Mouse (Mus musculus) bone marrow, adult 2 months (tissue): Measurements from ENCODE around the gene Pbld1.

Source experiments
- CTCF ChIP-seq: fragments of 200-500 bp; IDR thresholded peaks from 2 replicates; pipeline ENCODE4 v1.5.1; 2011; ENCODE audit warnings: low read length, control low read depth; ENCODE audit not compliant: control insufficient read depth, insufficient read depth
- POLR2A ChIP-seq: fragments of 200-500 bp; IDR thresholded peaks from 2 replicates; pipeline ENCODE4 v1.6.1; 2011; ENCODE audit warnings: low read depth, mild to moderate bottlenecking, control low read depth, low read length, borderline replicate concordance; ENCODE audit not compliant: control insufficient read depth

- TF ChIP-seq POLR2A, result no peak
- TF ChIP-seq CTCF, result no peak
These were observed 38.3 kb upstream of the Pbld1 start for GRCm38 (mm10) chr10:63021702-63022101.
